Mouse (Mus musculus): Measurements from ENCODE around the gene Idi2.

GRCm38 (mm10) chr13:8995159-8995989, 42.7 kb downstream of the Idi2 start:
- TF ChIP-seq POLR2A (IDR thresholded peaks at IDR 0.05; ENCODE audit: extremely low read depth, insufficient read depth, low read length) (no peak), CTCF (IDR thresholded peaks at IDR 0.05; ENCODE audit: low read depth, low read length) (no peak)

Measured in liver, adult 2 months (tissue).